Mouse (Mus musculus) CH12.LX (cell line): ENCODE data around the gene Ica1.

ENCODE experiments used
- CHD2 ChIP-seq: IDR thresholded peaks from 2 replicates; pipeline ENCODE4 v1.6.1; 2011; ENCODE audit warnings: low read length, improper control_type of control experiment
- CTCF ChIP-seq, 2 experiments: IDR thresholded peaks in 1 of 2; conservative IDR thresholded peaks in 1 of 2; 2 replicates each; pipeline ENCODE4 v1.5.1; 2011 to 2012; ENCODE audit warnings: low read depth in 2 of 2, low read length in 2 of 2, improper control_type of control experiment in 1 of 2, inconsistent platforms in 1 of 2, mild to moderate bottlenecking in 1 of 2, moderate library complexity in 1 of 2
- MXI1 ChIP-seq: IDR thresholded peaks from 2 replicates; pipeline ENCODE4 v1.6.1; 2011; ENCODE audit warnings: mild to moderate bottlenecking, low read depth, low read length, improper control_type of control experiment
- TCF12 ChIP-seq: IDR thresholded peaks from 2 replicates; pipeline ENCODE4 v1.6.1; 2014; ENCODE audit warnings: low read depth, mild to moderate bottlenecking, inconsistent platforms, low read length, improper control_type of control experiment
- USF1 ChIP-seq: IDR thresholded peaks from 2 replicates; pipeline ENCODE4 v1.6.1; 2014; ENCODE audit warnings: low read depth, mild to moderate bottlenecking, inconsistent platforms, low read length, improper control_type of control experiment

GRCm38 (mm10) chr6:8755760-8756276 lies 22.5 kb downstream of the Ica1 start:
- TF ChIP-seq CHD2 (no peak), TCF12 (no peak), CTCF (conservative IDR thresholded peaks at IDR 0.05 in 1 of 2, IDR thresholded peaks at IDR 0.05 in 1 of 2; ENCODE audit: low read depth in 2 of 2, low read length in 2 of 2) (no peak), MXI1 (no peak), USF1 (no peak)
